Mouse (Mus musculus) brown adipose tissue, adult 24 weeks (tissue): Measurements from ENCODE around the gene AI467606. TPM values are rescaled to one million over a fixed set of nuclear protein-coding genes. Genes with fewer than 3 reads are reported as not detected.
A peak's percentile ranks its signal among the peaks of the same experiment; 100 is the strongest.
"Not testable (repeated sequence)": the region's sequence is repeated elsewhere in the genome, so short reads cannot be mapped to it uniquely, and the experiment has no call there.

Source experiments
- H3K27ac ChIP-seq: fragments of 200-500 bp; replicated peaks from 2 replicates; pipeline ENCODE4 v1.5.1; 2012; ENCODE audit warnings: low read depth, mild to moderate bottlenecking, low read length
- H3K4me1 ChIP-seq: fragments of 200-500 bp; 2 replicates; pipeline ENCODE4 v1.6.1; 2012; ENCODE audit warnings: low read length, mixed read lengths; ENCODE audit not compliant: control insufficient read depth, insufficient read depth, insufficient read length
- H3K4me3 ChIP-seq: fragments of 200-500 bp; 2 replicates; pipeline ENCODE4 v1.5.1; 2012; ENCODE audit warnings: low read depth, mild to moderate bottlenecking, low read length, moderate library complexity; ENCODE audit not compliant: insufficient read depth
- polyA plus RNA-seq: library from polyadenylated mRNA; stranded (reverse); fragments of >200 nt; gene quantifications from 2 replicates; pipeline ENCODE4 v1.2.4, GENCODE M21; 2012; ENCODE audit not compliant: missing spikeins, insufficient read depth, insufficient read length

AI467606 gene
- 0.96 and 1.8 TPM in 2 replicates for polyA plus RNA-seq

GRCm38 (mm10) chr7:127091114-127091896 is at the start of gene AI467606:
AI467606 (plus strand) TSS chr7:127091359.
- H3K27ac ChIP-seq: peak within 1 kb of the TSS; percentile 61; the same call in 1 of the 2 replicates

DNA sequence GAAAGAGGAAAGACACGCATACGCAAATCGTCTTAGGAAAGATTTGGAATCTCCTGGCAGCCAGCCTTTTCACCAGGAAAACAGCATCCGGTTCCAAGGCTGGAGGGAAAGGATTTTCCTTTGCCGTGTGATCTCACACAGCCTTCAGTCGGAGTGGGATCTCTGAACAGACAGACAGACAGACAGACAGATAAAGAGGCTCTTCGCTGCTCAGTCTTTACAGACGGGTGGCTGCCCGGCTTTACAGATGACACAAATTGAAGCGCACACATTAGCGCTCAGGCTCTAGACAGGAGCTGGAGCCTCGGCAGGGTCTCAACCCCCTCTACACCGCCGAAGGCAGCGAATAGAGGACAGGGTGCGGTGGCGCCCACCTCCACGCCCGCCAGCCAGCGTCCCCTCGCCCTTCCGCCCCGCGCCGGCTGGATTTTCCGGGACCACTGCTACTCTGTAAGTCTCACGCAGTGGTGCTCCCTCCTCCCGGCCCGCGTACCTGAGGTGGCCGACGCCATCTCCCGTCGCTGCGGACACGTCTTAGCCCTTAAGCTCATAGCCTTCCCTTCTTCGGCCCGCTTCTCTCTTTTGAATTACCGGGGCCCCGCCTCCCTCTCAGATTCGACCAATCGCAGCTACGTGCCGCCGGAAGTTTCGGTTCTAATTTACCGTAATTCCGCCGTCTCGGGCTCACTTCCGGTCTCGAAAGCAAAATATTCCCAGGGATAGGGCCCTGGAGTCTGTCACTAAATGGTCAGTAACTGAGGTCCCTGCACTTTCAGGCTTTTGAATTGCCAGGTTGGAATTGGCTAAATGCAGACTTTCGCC is 49.1 kb upstream of the AI467606 start, which contains the start of gene Kif22:
TSS of gene Kif22 (minus strand) at position 621 of the 822 bp plus-strand sequence.
- H3K4me1 ChIP-seq: no peaks in the 10 kb centered on the region
- H3K4me3 ChIP-seq: peak within 1 kb of the TSS; percentile 84
- peak within 1 kb of the TSS; percentile 62 for H3K27ac ChIP-seq

More at GRCm38 (mm10) chr7:127091114-127091896, at the start of gene AI467606:
- peaks cover 3% of the 10 kb centered on the region; the same call in 1 of the 2 replicates for H3K4me1 ChIP-seq
- peak within 1 kb of the TSS; percentile 50 for H3K4me3 ChIP-seq

DNA sequence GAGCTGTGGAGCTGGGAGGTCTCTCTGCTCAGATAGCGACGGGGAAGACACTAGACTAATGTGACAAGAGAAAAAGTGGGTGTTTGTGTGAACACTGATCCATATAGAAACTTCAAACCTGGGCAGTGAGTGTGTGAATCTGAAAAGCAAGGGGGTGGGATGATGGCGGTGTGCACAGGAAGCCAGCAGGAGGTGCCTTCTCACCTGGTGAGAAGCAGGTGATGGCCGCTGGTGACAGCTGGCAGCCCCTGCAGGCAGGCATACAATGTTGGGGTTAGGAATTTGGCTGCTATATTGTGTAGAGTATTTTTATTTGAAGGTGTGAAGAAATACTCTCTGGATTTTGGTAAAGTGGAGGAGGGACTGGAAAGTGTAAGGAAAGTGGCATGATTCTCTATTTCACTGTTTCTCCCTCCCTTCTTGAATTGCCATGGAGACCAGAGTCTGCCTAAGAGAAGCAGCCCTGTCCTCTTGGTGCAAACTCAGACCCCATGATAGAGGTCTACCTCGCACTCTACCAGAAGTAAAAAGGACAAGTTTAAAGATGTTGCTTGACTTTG is 36.1 kb upstream of the AI467606 start:
- no peaks in the 10 kb centered on the region for H3K4me1 ChIP-seq
- H3K4me3 ChIP-seq: no peak overlapping the region
- no peak overlapping the region for H3K27ac ChIP-seq

- Histone ChIP-seq H3K27ac (no peak overlapping the region), H3K4me1 (no peaks in the 10 kb centered on the region), H3K4me3 (no peak overlapping the region)
These were observed 25.6 kb upstream of the AI467606 start for GRCm38 (mm10) chr7:127065538-127065937.

GRCm38 (mm10) chr7:127066317-127066716 is 24.8 kb upstream of the AI467606 start:
- H3K4me1 ChIP-seq: no peaks in the 10 kb centered on the region
- H3K27ac ChIP-seq: no peak overlapping the region
- H3K4me3 ChIP-seq: no peak overlapping the region

DNA sequence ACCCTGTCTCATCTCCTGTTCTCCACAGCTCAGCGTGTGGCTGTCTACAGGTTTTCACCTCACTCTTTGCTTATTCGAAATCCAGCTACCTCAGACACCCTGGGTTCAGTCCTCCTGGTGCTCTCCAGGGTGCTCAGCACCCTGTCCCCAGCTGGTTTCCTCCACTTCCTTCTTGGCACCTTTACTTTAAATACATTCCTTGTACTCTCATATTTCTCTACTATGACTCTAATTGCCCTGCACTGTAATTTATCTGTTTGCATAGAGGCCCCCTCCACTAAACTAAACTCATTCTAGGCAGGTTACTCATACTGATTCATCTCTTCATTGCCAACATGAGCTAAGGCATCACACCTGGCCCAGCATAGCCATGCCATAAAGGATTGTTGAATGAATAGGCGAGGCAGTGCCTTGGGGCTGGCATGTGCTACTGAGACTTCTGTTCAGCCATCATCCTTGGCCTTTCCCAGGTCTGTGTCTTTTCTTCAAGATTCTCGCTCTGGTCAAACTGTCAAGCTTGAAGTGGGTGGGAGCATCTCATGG is 20.2 kb upstream of the AI467606 start:
- Histone ChIP-seq H3K27ac (no peak overlapping the region), H3K4me3 (no peak overlapping the region), H3K4me1 (no peaks in the 10 kb centered on the region)

DNA sequence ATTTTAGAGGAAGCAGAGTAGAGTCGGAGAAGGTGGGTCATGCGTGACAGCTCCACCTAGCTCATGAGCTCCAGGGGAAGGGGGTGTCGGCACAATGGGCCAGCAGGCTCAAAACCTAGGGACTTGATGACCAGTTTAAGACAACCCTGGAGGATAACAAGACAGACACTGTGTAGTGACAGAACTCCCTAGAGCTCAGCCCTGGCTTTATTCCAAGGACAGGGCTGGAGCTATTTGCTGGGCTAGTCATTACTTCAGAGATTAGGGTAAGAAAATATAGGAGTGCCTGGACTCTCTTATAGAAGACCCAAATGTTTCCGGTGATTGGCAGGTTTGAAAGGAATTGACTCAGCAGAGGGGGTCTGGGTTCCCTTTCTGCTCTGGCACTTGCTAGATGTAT is 17.9 kb upstream of the AI467606 start:
- H3K4me1 ChIP-seq: no peaks in the 10 kb centered on the region
- H3K27ac ChIP-seq: no peak overlapping the region
- H3K4me3 ChIP-seq: no peak overlapping the region

GRCm38 (mm10) chr7:127076188-127076587 is 15.0 kb upstream of the AI467606 start:
- no peak overlapping the region for H3K4me3 ChIP-seq
- no peak overlapping the region for H3K27ac ChIP-seq
- no peaks in the 10 kb centered on the region for H3K4me1 ChIP-seq

GRCm38 (mm10) chr7:127077692-127078091 is 13.5 kb upstream of the AI467606 start:
- Histone ChIP-seq H3K27ac (no peak overlapping the region), H3K4me3 (no peak overlapping the region), H3K4me1 (no peaks in the 10 kb centered on the region)

- Histone ChIP-seq H3K27ac (no peak overlapping the region), H3K4me3 (no peak overlapping the region), H3K4me1 (no peaks in the 10 kb centered on the region)
These were observed 11.1 kb upstream of the AI467606 start for GRCm38 (mm10) chr7:127080045-127080444.

- Histone ChIP-seq H3K27ac (no peak overlapping the region), H3K4me1 (no peaks in the 10 kb centered on the region), H3K4me3 (no peak overlapping the region)
These were observed 8.9 kb upstream of the AI467606 start for GRCm38 (mm10) chr7:127082271-127082670.

- Histone ChIP-seq H3K4me3 (no peak overlapping the region), H3K27ac (no peak overlapping the region), H3K4me1 (no peaks in the 10 kb centered on the region)
These were observed 8.2 kb upstream of the AI467606 start for GRCm38 (mm10) chr7:127082995-127083394.

DNA sequence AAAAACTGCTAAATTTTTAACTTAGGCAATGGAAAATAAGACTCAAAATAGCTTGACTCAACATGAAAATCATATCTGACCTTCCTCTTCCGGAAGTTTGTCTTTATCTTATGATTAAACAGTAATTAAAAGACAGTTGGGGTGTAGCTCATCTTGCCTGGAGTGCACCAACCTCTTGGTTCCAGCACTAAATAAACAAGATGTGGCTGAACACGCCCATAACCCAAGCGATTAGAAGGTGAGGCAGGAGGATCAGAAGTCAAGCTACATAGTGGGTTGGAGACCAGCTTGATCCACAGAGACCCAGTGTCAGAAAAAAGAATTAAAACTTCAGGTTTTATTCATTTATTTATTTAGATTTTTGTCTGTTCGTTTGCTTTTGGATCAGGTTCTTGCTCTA is 7.5 kb upstream of the AI467606 start:
- Histone ChIP-seq H3K27ac (no peak overlapping the region), H3K4me1 (no peaks in the 10 kb centered on the region), H3K4me3 (no peak overlapping the region)

- Histone ChIP-seq H3K27ac (no peak overlapping the region), H3K4me3 (no peak overlapping the region), H3K4me1 (0 out of 2 replicates have a peak, but pooled peaks cover 3% of the 10 kb centered on the region)
These were observed 6.4 kb upstream of the AI467606 start for GRCm38 (mm10) chr7:127084794-127085193.

- not testable (repeated sequence) for H3K4me3 ChIP-seq, H3K27ac ChIP-seq, H3K4me1 ChIP-seq
These were observed 5.4 kb upstream of the AI467606 start for GRCm38 (mm10) chr7:127085751-127086150.
